Mouse (Mus musculus) megakaryocyte, embryonic 14.5 days (primary cell): Measurements from ENCODE around the gene Stk10.

Source experiments
- FLI1 ChIP-seq: IDR thresholded peaks from 2 replicates; pipeline ENCODE4 v1.6.1; 2012; ENCODE audit warnings: low read length, inconsistent platforms, mixed read lengths
- GATA1 ChIP-seq: IDR thresholded peaks from 3 replicates; pipeline ENCODE4 v1.6.1; 2012; ENCODE audit warnings: mixed read lengths, low read length, inconsistent platforms, borderline replicate concordance

DNA sequence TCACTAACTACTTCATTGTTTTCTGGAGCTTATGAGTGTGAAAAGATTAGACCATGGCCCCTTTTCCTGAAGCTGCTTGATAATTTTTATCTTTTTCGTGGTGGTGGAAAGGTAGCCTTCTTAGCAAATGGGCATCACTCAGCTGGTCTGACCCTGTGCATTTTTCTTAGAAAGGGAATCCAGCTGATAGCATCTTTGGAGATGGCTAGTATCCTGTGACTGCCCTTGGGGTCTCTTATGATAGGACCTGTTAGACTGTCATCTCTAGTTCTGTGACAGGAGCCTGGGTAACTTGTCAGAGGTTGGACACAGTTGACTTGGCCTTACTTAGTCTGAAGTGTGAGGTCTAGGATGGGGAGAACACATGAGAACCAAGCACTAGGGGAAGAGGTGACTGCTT, 13.8 kb upstream of the Stk10 start:
- TF ChIP-seq GATA1 (no peak), FLI1 (no peak)
